Mouse (Mus musculus): ENCODE data around the gene Hnrnpk.
A peak's percentile ranks its signal among the peaks of the same experiment; 100 is the strongest.

The Hnrnpk gene

DNA sequence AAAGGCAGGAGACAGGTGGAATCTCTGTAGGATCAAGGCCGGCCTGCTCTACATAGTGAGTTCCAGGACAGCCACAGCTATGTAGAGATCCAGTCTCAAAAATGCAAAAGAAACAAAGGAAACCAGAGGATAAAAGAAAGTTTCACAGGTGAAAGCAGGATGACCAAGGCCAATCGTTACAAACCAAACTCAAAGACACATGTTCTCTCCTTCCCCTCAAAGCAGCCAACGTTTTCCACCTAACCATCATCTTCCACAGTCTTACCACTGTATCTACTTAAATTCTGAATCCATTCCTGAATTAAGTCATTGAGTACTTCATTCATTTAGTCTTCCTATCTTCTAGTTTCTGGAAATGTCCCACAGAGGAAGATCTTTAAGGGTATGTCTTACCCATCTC is 14.8 kb downstream of the Hnrnpk start:
- no peak for DNase-seq

- peak; percentile 84 to 88 for DNase-seq
Measured at GRCm38 (mm10) chr13:58387948-58388347, 15.2 kb downstream of the Hnrnpk start.

GRCm38 (mm10) chr13:58385547-58385920 is 17.6 kb downstream of the Hnrnpk start:
- no peak for DNase-seq

GRCm38 (mm10) chr13:58384779-58385546 is 18.2 kb downstream of the Hnrnpk start, which contains the start of gene 2210016F16Rik:
Gene 2210016F16Rik, minus strand, starts transcription at chr13:58385225.
- peak; percentile 78 to 85 for DNase-seq

DNA sequence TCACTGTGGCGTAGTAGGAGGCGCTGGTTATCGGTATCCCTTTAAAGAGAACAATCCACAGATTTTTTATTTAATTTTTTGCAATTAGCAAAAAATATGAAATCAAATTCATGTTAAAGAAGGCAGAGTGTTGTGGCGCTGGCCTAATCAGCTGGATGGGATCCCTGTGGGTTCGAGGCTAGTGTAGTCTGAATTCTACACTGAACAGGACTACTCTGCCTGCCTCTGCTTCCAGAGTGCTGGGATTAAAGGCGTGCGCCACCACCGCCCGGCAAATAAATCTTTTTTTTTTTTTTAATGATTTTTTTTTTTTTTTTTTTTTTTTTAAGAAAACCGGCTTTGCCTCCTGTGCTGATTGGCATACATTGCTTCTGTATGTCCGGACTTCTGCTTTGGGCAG is 18.8 kb downstream of the Hnrnpk start:
- DNase-seq: no peak

DNA sequence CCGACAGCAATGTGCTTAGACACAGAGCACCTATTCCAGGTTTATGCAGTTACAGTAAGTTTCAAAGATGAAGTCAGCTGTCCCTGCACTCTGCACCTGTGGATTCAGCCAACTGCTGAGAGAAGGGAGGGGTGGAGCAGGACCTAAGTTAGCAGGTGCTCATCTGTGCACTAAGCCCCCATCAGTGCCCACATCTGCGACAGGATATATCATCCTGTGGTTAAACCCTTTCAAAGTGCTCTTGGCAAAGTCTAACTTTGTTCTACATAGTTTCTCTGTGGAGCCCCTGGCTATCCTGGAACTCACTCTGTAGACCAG is 30.0 kb downstream of the Hnrnpk start:
- no peak for DNase-seq

GRCm38 (mm10) chr13:58372278-58373152 is 30.6 kb downstream of the Hnrnpk start:
- DNase-seq: no peak

- no peak for DNase-seq
Measured at GRCm38 (mm10) chr13:58368835-58369234, 34.3 kb downstream of the Hnrnpk start.

GRCm38 (mm10) chr13:58367641-58368040 is 35.5 kb downstream of the Hnrnpk start:
- no peak for DNase-seq

- DNase-seq: no peak
Measured at GRCm38 (mm10) chr13:58366373-58366772, 36.8 kb downstream of the Hnrnpk start.

DNA sequence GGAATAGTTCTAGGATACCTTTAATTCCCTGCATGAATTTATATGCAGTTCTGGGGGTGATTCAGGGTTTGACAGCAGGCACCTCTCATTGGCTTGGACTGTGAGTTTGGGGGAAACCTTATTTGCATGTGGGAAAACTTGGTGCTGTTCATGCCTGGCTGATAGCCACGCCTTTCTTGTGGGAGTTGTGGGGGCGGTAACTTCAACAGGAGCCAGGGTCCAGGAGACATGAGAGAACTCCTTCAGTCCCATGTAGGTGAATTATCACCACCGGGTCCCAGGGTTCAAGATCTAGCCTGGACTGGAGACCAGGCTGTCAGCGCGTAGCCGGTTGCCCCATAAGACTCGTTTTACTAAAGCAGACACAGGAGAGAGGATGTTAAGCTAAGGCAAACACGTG is 38.0 kb downstream of the Hnrnpk start:
- DNase-seq: peak; percentile 33 to 57

GRCm38 (mm10) chr13:58364353-58365175 is 38.6 kb downstream of the Hnrnpk start:
- peak in 1 of 2 experiments; percentile 24 for DNase-seq

DNA sequence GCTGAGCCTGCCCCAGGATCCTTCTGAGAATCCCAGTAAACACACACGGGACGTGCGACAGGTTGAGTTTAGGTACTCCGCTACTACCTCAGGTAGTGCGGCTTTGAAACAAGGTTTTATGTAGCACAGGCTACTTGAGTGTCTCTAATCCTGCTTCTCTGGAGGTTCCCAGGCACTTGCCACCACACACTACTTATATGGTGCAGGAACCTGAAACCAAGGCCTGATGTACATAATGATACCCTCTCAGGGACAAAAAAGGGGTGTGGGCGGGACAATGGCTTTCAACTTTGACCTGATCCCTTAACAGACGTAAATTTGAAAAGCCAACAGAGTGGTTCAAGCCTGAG is 43.9 kb downstream of the Hnrnpk start:
- no peak for DNase-seq

DNA sequence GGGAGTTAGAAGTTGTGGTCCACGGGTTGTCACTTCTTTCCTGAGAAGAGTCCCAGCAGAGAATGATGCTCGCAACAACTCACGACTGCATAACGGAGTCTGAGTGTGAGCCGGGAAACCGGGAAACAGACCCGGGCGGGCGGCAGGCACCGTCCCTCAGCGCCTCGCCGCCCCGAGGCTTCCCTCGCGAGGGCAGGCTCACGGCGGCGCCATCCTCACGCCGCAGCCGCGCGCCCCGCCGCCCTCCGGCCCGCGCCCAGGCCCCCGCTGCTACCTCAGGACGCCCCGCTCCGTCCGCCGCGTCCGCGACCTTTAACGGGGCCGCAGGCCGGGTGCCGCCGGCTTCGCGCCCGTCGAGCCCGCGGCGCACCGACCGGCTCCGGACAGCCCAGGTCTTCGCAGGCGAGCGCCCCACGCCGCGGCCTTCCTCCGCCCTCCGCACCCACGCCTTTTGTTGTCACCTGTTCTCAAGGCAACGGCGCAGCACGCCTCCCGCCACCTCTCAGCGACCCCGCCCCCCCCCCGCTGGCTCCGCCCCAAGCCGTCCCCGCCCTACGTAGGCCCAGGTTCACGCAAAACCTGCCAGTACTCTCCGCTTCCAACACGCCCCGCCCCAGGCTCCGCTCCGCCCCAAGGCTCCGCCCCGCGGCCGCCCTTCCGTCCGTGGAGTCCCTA is 44.4 kb downstream of the Hnrnpk start, which contains the start of gene Kif27:
Gene Kif27, minus strand, starts transcription at position 494 of the 675 bp plus-strand sequence.
- peak; percentile 89 to 93 for DNase-seq

DNA sequence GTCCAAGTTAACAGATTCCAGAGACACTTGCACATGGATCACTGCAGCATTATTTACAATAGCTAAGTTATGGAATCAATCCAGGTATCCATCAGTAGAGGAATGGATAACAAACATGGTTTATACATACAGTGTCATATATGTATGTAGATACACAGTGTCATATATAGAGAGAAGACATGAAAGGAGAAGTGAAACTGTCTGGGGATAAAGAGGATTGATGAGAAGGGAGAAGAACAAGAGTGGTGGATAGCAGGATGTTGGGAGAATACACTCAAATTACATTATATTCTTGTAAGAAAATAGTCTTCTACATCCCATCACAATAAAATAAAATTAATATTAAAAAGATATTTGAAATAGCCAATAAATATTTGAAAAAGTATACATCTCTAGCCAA is 50.1 kb downstream of the Hnrnpk start:
- no peak for DNase-seq

DNA sequence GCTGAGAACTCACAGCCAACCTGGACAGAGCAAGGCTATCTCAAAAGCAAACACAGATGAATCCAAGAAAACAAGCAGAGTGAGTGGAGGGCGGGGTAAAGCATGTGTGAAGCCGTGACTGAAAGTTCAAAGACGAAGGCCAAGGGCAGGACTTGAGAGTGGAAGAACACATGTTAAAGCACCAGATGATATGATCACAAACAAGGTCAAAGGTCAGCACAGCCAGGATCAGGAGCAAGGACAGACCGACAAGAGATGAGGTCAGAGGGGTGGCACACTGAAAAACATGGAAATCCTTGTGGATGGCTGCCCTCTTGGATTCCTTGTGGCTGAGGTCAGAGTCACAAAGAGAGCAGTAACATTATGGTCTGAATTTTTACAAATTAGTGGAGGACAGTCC is 52.5 kb downstream of the Hnrnpk start:
- no peak for DNase-seq

DNA sequence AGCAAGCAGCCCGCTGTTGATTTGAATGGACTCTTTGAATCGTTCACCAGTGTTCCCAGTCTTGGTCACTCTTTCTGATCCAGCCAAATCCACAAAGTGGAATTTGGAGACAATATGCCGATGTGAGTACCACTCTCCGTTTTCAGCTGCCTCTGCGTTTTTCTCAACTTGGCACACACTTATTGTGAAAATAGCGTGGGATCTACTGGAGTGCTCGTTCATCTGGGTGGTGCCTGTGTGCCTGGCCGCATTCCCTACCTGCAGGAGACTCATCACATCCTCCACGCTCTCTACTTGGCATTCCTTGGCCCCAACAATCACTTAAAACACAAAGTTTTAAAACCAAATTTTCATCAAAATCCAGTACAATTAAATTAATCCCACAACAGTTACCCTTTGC is 58.6 kb downstream of the Hnrnpk start:
- DNase-seq: no peak

All from kidney, postnatal 4 days (tissue).